Mouse (Mus musculus): ENCODE data around the gene Rcl1.

DNA sequence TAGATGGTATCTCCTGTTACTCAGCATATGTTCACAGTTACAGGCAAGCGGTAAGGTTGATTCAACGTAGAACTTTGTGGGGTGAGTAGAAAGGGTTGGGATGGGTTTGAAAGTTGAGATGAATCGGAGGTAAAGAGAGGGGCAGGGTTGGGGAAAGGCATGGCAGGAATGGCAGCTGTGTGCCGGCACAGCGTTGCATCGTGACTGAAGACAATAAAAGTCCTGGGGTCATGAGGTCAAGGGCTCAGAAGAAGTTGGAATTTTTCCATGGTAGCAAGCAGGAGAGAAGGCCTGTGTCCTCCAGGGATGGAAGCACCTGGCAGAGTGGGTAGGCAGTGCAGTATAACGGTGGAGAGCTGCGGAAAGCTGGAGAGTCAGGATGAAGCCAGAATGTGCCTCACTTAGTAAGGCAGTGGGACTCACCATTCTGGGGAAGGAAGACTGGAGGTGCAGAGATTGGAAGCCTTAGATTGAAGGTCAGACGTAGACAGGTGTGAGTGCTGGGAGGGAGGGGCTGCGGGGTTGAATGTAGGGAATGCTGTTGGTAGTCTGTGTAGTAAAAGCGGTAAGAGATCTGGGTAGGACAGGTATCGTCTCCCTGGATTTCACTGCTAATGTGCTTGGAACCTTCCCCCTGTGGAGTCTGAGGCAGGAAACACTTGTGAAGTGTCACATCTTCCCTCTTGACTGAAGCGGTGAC, 23.9 kb downstream of the Rcl1 start:
- no peak for TF ChIP-seq CTCF (IDR thresholded peaks at IDR 0.05; ENCODE audit: borderline replicate concordance, control insufficient read depth, extremely low read depth, insufficient read depth, low read length, poor library complexity)
- TF ChIP-seq POLR2A (IDR thresholded peaks at IDR 0.05; ENCODE audit: control insufficient read depth, extremely low read depth, insufficient read depth, low read length, poor library complexity): no peak

Measured in thymus, adult 2 months (tissue).